Comparison of ENCODE assay signal across 26 mouse cellular contexts in genomic region chr4:45550970-45551369, GRCm38 (mm10). TPM values are rescaled to one million over a fixed set of nuclear protein-coding genes. Genes with fewer than 3 reads are reported as not detected.
A peak's percentile ranks its signal among the peaks of the same experiment; 100 is the strongest.
DNase-seq lines count a peak whose midpoint lies in the region; ATAC-seq lines count a peak whose summit lies in the region.
"Had no signal": no experiment of that assay in that cellular context is flagged by ENCODE, and none has a peak within 500 bp of the region (broad histone marks: within the 10 kb centered on the region; RNA-seq: fewer than 3 reads in every experiment).

No protein-coding gene starts in this region.

- 40% methylated on average over 2 of the region's 2 CpGs for WGBS in forebrain, embryonic 10.5 days
- 9% methylated on average over 2 of the region's 2 CpGs for WGBS in forebrain, embryonic 16.5 days
- 8% methylated on average over 2 of the region's 2 CpGs for WGBS in forebrain, embryonic 13.5 days
- 8% methylated on average over 2 of the region's 2 CpGs for WGBS in forebrain, embryonic 14.5 days
- WGBS in midbrain, embryonic 13.5 days: 11% methylated on average over 2 of the region's 2 CpGs
- 18% methylated on average over 2 of the region's 2 CpGs for WGBS in midbrain, embryonic 15.5 days

- H3K4me3 ChIP-seq in forebrain, embryonic 10.5 days: no peak overlapping the region
- H3K4me3 ChIP-seq in forebrain, embryonic 16.5 days (replicated peaks; ENCODE audit: low read length): no peak overlapping the region
- H3K4me3 ChIP-seq in forebrain, embryonic 13.5 days: no peak overlapping the region
- no peak overlapping the region for H3K4me3 ChIP-seq in forebrain, embryonic 14.5 days (ENCODE audit: low read depth, low read length)
- H3K4me3 ChIP-seq in midbrain, embryonic 13.5 days (replicated peaks): no peak overlapping the region
- no peak overlapping the region for H3K4me3 ChIP-seq in midbrain, embryonic 15.5 days
- H3K4me3 ChIP-seq: embryonic facial prominence, embryonic 13.5 days; heart, embryonic 12.5 days; heart, embryonic 15.5 days; hindbrain, embryonic 10.5 days; hindbrain, embryonic 13.5 days; intestine, embryonic 15.5 days had no signal

- H3K9me3 ChIP-seq in forebrain, embryonic 10.5 days: no peaks in the 10 kb centered on the region
- H3K9me3 ChIP-seq in forebrain, embryonic 16.5 days (ENCODE audit: control insufficient read depth, low read length): no peaks in the 10 kb centered on the region
- H3K9me3 ChIP-seq in forebrain, embryonic 13.5 days (replicated peaks): no peaks in the 10 kb centered on the region
- H3K9me3 ChIP-seq in forebrain, embryonic 14.5 days (replicated peaks; ENCODE audit: control insufficient read depth, low read length): no peaks in the 10 kb centered on the region
- H3K9me3 ChIP-seq in midbrain, embryonic 13.5 days: no peaks in the 10 kb centered on the region
- H3K9me3 ChIP-seq in midbrain, embryonic 15.5 days: no peaks in the 10 kb centered on the region
- H3K9me3 ChIP-seq: embryonic facial prominence, embryonic 13.5 days; heart, embryonic 12.5 days; heart, embryonic 15.5 days; hindbrain, embryonic 10.5 days; hindbrain, embryonic 13.5 days; intestine, embryonic 15.5 days had no signal

- no peak for DNase-seq in forebrain, embryonic 10.5 days (ENCODE audit: extremely low spot score, low spot score)
- DNase-seq in forebrain, embryonic 14.5 days (ENCODE audit: low spot score): no peak
- DNase-seq in layer of hippocampus, postnatal 36 days: no peak
- DNase-seq: adrenal gland, adult 2 months; adrenal gland, postnatal 14 days; cerebellum, adult 11-12 months; cerebellum, adult 8-10 months; cerebellum, postnatal 10 days; cerebellum, postnatal 36 days; gastrocnemius, postnatal 25 days; heart, adult 18-20 months; heart, postnatal 10 days; heart, postnatal 36 days; kidney, adult 11 months had no signal

- H3K4me1 ChIP-seq in forebrain, embryonic 10.5 days: peaks cover 32% of the 10 kb centered on the region
- no peaks in the 10 kb centered on the region for H3K4me1 ChIP-seq in forebrain, embryonic 16.5 days (replicated peaks; ENCODE audit: control insufficient read depth, insufficient read depth, low read length)
- peaks cover 21% of the 10 kb centered on the region for H3K4me1 ChIP-seq in forebrain, embryonic 13.5 days
- H3K4me1 ChIP-seq in forebrain, embryonic 14.5 days (ENCODE audit: control insufficient read depth, insufficient read depth, low read length): peaks cover 8% of the 10 kb centered on the region
- H3K4me1 ChIP-seq in midbrain, embryonic 13.5 days (replicated peaks): peaks cover 8% of the 10 kb centered on the region
- no peaks in the 10 kb centered on the region for H3K4me1 ChIP-seq in midbrain, embryonic 15.5 days
- H3K4me1 ChIP-seq: embryonic facial prominence, embryonic 13.5 days; heart, embryonic 12.5 days; heart, embryonic 15.5 days; intestine, embryonic 15.5 days had no signal

- H3K36me3 ChIP-seq in forebrain, embryonic 10.5 days (replicated peaks): no peaks in the 10 kb centered on the region
- H3K36me3 ChIP-seq in forebrain, embryonic 16.5 days (ENCODE audit: control insufficient read depth, insufficient read depth): no peaks in the 10 kb centered on the region
- H3K36me3 ChIP-seq in forebrain, embryonic 13.5 days (ENCODE audit: poor library complexity, severe bottlenecking): no peaks in the 10 kb centered on the region
- no peaks in the 10 kb centered on the region for H3K36me3 ChIP-seq in forebrain, embryonic 14.5 days (ENCODE audit: control insufficient read depth, insufficient read depth, low read length)
- H3K36me3 ChIP-seq in midbrain, embryonic 13.5 days: no peaks in the 10 kb centered on the region
- no peaks in the 10 kb centered on the region for H3K36me3 ChIP-seq in midbrain, embryonic 15.5 days (replicated peaks)
- H3K36me3 ChIP-seq: embryonic facial prominence, embryonic 13.5 days; heart, embryonic 12.5 days; heart, embryonic 15.5 days; hindbrain, embryonic 10.5 days; hindbrain, embryonic 13.5 days; intestine, embryonic 15.5 days had no signal

- no peak overlapping the region for H3K9ac ChIP-seq in forebrain, embryonic 16.5 days (replicated peaks; ENCODE audit: low read depth, low read length)
- no peak overlapping the region for H3K9ac ChIP-seq in forebrain, embryonic 13.5 days
- no peak overlapping the region for H3K9ac ChIP-seq in forebrain, embryonic 14.5 days (ENCODE audit: low read length)
- no peak overlapping the region for H3K9ac ChIP-seq in midbrain, embryonic 13.5 days (replicated peaks)
- H3K9ac ChIP-seq in midbrain, embryonic 15.5 days: no peak overlapping the region
- H3K9ac ChIP-seq: embryonic facial prominence, embryonic 13.5 days; heart, embryonic 12.5 days; heart, embryonic 15.5 days; hindbrain, embryonic 13.5 days; intestine, embryonic 15.5 days had no signal

- peak overlapping the region; percentile 68 for H3K27ac ChIP-seq in forebrain, embryonic 10.5 days
- no peak overlapping the region for H3K27ac ChIP-seq in forebrain, embryonic 16.5 days (ENCODE audit: low read length)
- no peak overlapping the region for H3K27ac ChIP-seq in forebrain, embryonic 13.5 days
- no peak overlapping the region for H3K27ac ChIP-seq in forebrain, embryonic 14.5 days (ENCODE audit: low read depth, low read length)
- H3K27ac ChIP-seq in midbrain, embryonic 13.5 days: no peak overlapping the region
- H3K27ac ChIP-seq in midbrain, embryonic 15.5 days: no peak overlapping the region
- H3K27ac ChIP-seq: embryonic facial prominence, embryonic 13.5 days; heart, embryonic 15.5 days; hindbrain, embryonic 10.5 days; hindbrain, embryonic 13.5 days; intestine, embryonic 15.5 days had no signal

- ATAC-seq in forebrain, embryonic 16.5 days: no peak
- ATAC-seq in forebrain, embryonic 13.5 days: peak; percentile 19; the same call in 1 of the 2 replicates
- no peak for ATAC-seq in forebrain, embryonic 14.5 days
- 0 out of 2 replicates have a peak, but pooled peaks have one; percentile 27 for ATAC-seq in midbrain, embryonic 13.5 days
- ATAC-seq in midbrain, embryonic 15.5 days (replicated peaks): no peak
- ATAC-seq: CD4-positive, CD25-positive, alpha-beta regulatory T cell, adult 4 months; hindbrain, embryonic 16.5 days; intestine, embryonic 15.5 days had no signal

- no peaks in the 10 kb centered on the region for H3K27me3 ChIP-seq in forebrain, embryonic 10.5 days (ENCODE audit: poor library complexity, severe bottlenecking)
- H3K27me3 ChIP-seq in forebrain, embryonic 16.5 days (replicated peaks; ENCODE audit: control insufficient read depth, insufficient read depth, low read length): no peaks in the 10 kb centered on the region
- H3K27me3 ChIP-seq in forebrain, embryonic 13.5 days: no peaks in the 10 kb centered on the region
- no peaks in the 10 kb centered on the region for H3K27me3 ChIP-seq in forebrain, embryonic 14.5 days (replicated peaks; ENCODE audit: control insufficient read depth, insufficient read depth, low read length)
- no peaks in the 10 kb centered on the region for H3K27me3 ChIP-seq in midbrain, embryonic 13.5 days
- H3K27me3 ChIP-seq in midbrain, embryonic 15.5 days (replicated peaks): no peaks in the 10 kb centered on the region
- H3K27me3 ChIP-seq: embryonic facial prominence, embryonic 13.5 days; heart, embryonic 12.5 days; heart, embryonic 15.5 days; hindbrain, embryonic 13.5 days; intestine, embryonic 15.5 days had no signal

- no peak overlapping the region for H3K4me2 ChIP-seq in forebrain, embryonic 16.5 days (ENCODE audit: low read length)
- H3K4me2 ChIP-seq in forebrain, embryonic 13.5 days: no peak overlapping the region
- no peak overlapping the region for H3K4me2 ChIP-seq in forebrain, embryonic 14.5 days (ENCODE audit: low read length)
- H3K4me2 ChIP-seq in midbrain, embryonic 13.5 days (replicated peaks): no peak overlapping the region
- no peak overlapping the region for H3K4me2 ChIP-seq in midbrain, embryonic 15.5 days
- H3K4me2 ChIP-seq: embryonic facial prominence, embryonic 13.5 days; heart, embryonic 12.5 days; heart, embryonic 15.5 days; hindbrain, embryonic 13.5 days; intestine, embryonic 15.5 days had no signal

RNA-seq across cellular contexts. Expression of gene Shb, which starts 18.7 kb away (rescaled TPM):
- polyA plus RNA-seq in forebrain, embryonic 10.5 days (2016; fragmentation: Nextera tagmentation; extraction: Ambion mirVana): 2.8 and 3.0 TPM in 2 replicates
- polyA plus RNA-seq in forebrain, embryonic 16.5 days (2015; fragmentation: Nextera tagmentation; extraction: Ambion mirVana): 5.8 and 7.0 TPM in 2 replicates
- polyA plus RNA-seq in forebrain, embryonic 13.5 days (2015; fragmentation: Nextera tagmentation; extraction: Ambion mirVana): 6.5 and 7.2 TPM in 2 replicates
- 14.1 and 14.5 TPM in 2 replicates for polyA plus RNA-seq in forebrain, embryonic 14.5 days (2014; fragmentation: Nextera tagmentation; extraction: Ambion mirVana)
- polyA plus RNA-seq in midbrain, embryonic 13.5 days (2015; fragmentation: Nextera tagmentation; extraction: Ambion mirVana): 2.7 and 3.6 TPM in 2 replicates
- 6.3 and 6.7 TPM in 2 replicates for polyA plus RNA-seq in midbrain, embryonic 15.5 days (2015; fragmentation: Nextera tagmentation; extraction: Ambion mirVana)
- total RNA-seq in layer of hippocampus, postnatal 36 days (2021): 10 to 100 TPM; 15.4 to 16.6 TPM

Comparison
In these comparisons a context has a peak if more than half of its experiments do, and no peak if none do; other contexts are left out.
1. ATAC-seq: peak in forebrain, embryonic 13.5 days (single experiment) and midbrain, embryonic 13.5 days (single experiment); none in forebrain, embryonic 16.5 days (single experiment), forebrain, embryonic 14.5 days (single experiment) and midbrain, embryonic 15.5 days (single experiment).